Mouse (Mus musculus) embryonic facial prominence, embryonic 11.5 days (tissue): ENCODE measurements around the gene Tnfrsf8. TPM values are rescaled to one million over a fixed set of nuclear protein-coding genes. Genes with fewer than 3 reads are reported as not detected.

Source experiments
- ATAC-seq: fragments of 200-750 bp; cut with Nextera tagmentation; replicated peaks from 2 replicates; pipeline ENCODE4 v1.8.0; 2017; ENCODE audit warnings: low read depth; ENCODE audit not compliant: insufficient number of reproducible peaks, low FRiP score, low TSS enrichment
- DNase-seq: peaks from one replicate; pipeline ENCODE4 v3.0.0-alpha.2; 2015; ENCODE audit warnings: low spot score
- H3K27ac ChIP-seq: fragments of 300-500 bp; sonication (generic); replicated peaks from 2 replicates; pipeline ENCODE4 v1.5.1; 2014; ENCODE audit warnings: mild to moderate bottlenecking, low read depth, low read length, control low read depth
- H3K27me3 ChIP-seq: fragments of 300-500 bp; sonication (generic); 2 replicates; pipeline ENCODE4 v1.6.1; 2014; ENCODE audit warnings: mild to moderate bottlenecking, low read length, moderate library complexity, mixed read lengths; ENCODE audit not compliant: control insufficient read depth, insufficient read depth
- H3K36me3 ChIP-seq: fragments of 300-500 bp; sonication (generic); replicated peaks from 2 replicates; pipeline ENCODE4 v1.6.1; 2014; ENCODE audit warnings: low read depth, mild to moderate bottlenecking, low read length, moderate library complexity, mixed read lengths; ENCODE audit not compliant: control insufficient read depth, insufficient read depth
- H3K4me1 ChIP-seq: fragments of 300-500 bp; sonication (generic); 2 replicates; pipeline ENCODE4 v1.6.1; 2014; ENCODE audit warnings: low read length, mixed read lengths; ENCODE audit not compliant: control insufficient read depth, insufficient read depth
- H3K4me2 ChIP-seq: fragments of 300-500 bp; sonication (generic); 2 replicates; pipeline ENCODE4 v1.6.1; 2014; ENCODE audit warnings: low read depth, mild to moderate bottlenecking, control low read depth, low read length, moderate library complexity
- H3K4me3 ChIP-seq: fragments of 300-500 bp; sonication (generic); 2 replicates; pipeline ENCODE4 v1.5.1; 2014; ENCODE audit warnings: low read depth, low read length, control low read depth
- H3K9ac ChIP-seq: fragments of 300-500 bp; sonication (generic); replicated peaks from 2 replicates; pipeline ENCODE4 v1.6.1; 2014; ENCODE audit warnings: mild to moderate bottlenecking, control low read depth, low read length
- H3K9me3 ChIP-seq: fragments of 300-500 bp; sonication (generic); replicated peaks from 2 replicates; pipeline ENCODE4 v1.6.1; 2016; ENCODE audit warnings: mild to moderate bottlenecking, low read length, inconsistent platforms, mixed read lengths; ENCODE audit not compliant: control insufficient read depth
- WGBS: fragments of 180-500 bp; shearing (Covaris S2); extraction: QIAGEN DNeasy Blood & Tissue Kit; methylation state at CpG from one replicate; pipeline ENCODE4 v1.1.7; 2014; 5-methylcytosine and 5-hydroxymethylcytosine counted together
- polyA plus RNA-seq: library from polyadenylated mRNA; unstranded; fragments of >200 nt; fragmentation: Nextera tagmentation; extraction: Ambion mirVana; gene quantifications from 2 replicates; pipeline ENCODE4 v1.2.1, GENCODE M21; 2014

Gene Tnfrsf8
- polyA plus RNA-seq, 1 experiment from 2014 or later: 0.08 TPM

DNA sequence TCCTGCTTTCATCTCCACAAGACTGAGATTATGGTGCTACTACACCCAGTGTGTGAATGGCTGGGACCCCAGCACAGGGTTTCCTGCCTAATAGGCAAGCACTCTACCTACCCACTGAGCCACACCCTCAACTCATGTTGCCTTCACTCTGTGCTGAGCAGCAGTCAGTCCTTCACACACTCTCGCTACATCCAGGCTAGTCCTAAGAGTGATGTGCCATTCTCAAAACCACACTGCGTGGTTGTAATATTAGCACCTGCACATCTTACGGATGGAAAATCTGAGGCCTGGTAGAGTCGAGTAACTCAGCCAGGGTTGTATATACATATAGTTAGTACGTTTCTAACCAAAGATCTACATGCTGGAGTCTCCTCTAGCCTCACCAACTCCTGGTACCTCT is 40.1 kb downstream of the Tnfrsf8 start:
- 92% methylated on average over 5 of the region's 5 CpGs for WGBS
- DNase-seq (no peak), ATAC-seq (no peak)
- Histone ChIP-seq H3K9me3 (no peaks in the 10 kb centered on the region), H3K4me1 (no peaks in the 10 kb centered on the region), H3K9ac (no peak overlapping the region), H3K27ac (no peak overlapping the region), H3K4me2 (no peak overlapping the region), H3K36me3 (no peaks in the 10 kb centered on the region), H3K27me3 (no peaks in the 10 kb centered on the region), H3K4me3 (no peak overlapping the region)

DNA sequence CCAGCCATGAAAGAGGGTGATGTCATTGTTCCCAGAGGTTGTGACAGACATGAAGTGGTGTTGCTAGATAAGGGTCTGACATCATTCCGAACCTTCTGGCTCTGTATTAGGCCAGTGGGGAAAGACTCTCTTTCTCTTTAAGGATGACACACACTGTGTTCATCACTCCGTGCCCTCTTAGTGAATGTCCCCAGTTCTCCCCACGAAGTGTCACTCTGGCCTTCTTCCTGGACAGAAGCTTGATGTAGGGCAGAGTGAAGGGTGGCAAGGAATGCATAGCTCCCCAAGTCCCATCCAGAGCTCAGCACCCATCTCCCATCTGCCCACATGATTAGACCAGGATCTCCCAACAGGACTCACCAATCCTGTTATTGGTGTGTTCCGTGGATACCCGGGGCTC is 41.0 kb downstream of the Tnfrsf8 start:
- H3K4me1 ChIP-seq: no peaks in the 10 kb centered on the region
- H3K27me3 ChIP-seq: no peaks in the 10 kb centered on the region
- DNase-seq: no peak
- H3K9me3 ChIP-seq: no peaks in the 10 kb centered on the region
- H3K27ac ChIP-seq: no peak overlapping the region
- H3K4me3 ChIP-seq: no peak overlapping the region
- H3K9ac ChIP-seq: no peak overlapping the region
- H3K36me3 ChIP-seq: no peaks in the 10 kb centered on the region
- 78% methylated on average over 5 of the region's 5 CpGs for WGBS
- no peak for ATAC-seq
- no peak overlapping the region for H3K4me2 ChIP-seq

DNA sequence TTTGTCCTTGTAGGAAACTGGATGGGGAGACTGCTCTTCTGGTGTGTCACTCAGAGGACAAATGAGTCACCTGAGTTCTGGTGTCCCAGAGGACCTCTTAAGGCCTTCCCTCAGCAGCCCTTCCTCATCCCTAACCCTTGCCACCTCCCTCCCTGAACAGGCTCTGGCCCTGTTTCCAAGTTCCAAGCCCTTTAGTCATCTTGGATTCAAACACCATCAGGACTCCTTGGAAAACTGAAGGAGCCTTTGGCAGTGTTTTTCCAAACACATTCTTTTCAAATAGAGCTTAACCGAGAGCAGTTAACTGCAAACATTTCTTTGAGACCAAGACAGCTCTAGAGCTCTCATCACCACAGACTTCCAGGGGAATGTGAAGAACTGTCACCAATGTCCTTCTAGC is 42.2 kb downstream of the Tnfrsf8 start:
- 83% methylated on average over 1 of the region's 1 CpGs for WGBS
- DNase-seq (no peak), ATAC-seq (no peak)
- Histone ChIP-seq H3K27me3 (no peaks in the 10 kb centered on the region), H3K9me3 (no peaks in the 10 kb centered on the region), H3K4me3 (no peak overlapping the region), H3K9ac (no peak overlapping the region), H3K27ac (no peak overlapping the region), H3K4me2 (no peak overlapping the region), H3K36me3 (no peaks in the 10 kb centered on the region), H3K4me1 (no peaks in the 10 kb centered on the region)

DNA sequence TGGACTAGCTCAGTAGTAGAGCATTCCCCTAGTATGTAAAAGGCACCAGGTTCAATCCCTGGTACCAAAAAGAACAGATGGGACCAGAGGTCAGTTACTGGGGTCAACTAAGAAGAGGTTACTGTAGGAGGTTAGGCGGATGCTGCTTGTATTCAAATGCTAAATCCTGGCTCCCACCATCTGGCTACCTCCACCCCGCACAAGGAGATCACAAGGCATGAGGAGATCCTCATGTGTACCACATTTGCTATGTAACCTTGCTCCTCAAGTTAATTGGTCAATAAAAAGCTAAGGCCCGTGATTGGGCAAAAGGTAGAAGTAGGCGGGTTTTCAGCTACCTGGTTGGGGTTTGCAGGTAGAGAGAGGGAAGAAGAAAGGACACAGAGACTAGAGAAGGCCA is 43.3 kb downstream of the Tnfrsf8 start:
- 82% methylated on average over 4 of the region's 4 CpGs for WGBS
- no peak for ATAC-seq
- no peak overlapping the region for H3K27ac ChIP-seq
- no peaks in the 10 kb centered on the region for H3K4me1 ChIP-seq
- H3K9me3 ChIP-seq: no peaks in the 10 kb centered on the region
- DNase-seq: no peak
- H3K4me2 ChIP-seq: no peak overlapping the region
- H3K9ac ChIP-seq: no peak overlapping the region
- no peak overlapping the region for H3K4me3 ChIP-seq
- no peaks in the 10 kb centered on the region for H3K27me3 ChIP-seq
- H3K36me3 ChIP-seq: no peaks in the 10 kb centered on the region

DNA sequence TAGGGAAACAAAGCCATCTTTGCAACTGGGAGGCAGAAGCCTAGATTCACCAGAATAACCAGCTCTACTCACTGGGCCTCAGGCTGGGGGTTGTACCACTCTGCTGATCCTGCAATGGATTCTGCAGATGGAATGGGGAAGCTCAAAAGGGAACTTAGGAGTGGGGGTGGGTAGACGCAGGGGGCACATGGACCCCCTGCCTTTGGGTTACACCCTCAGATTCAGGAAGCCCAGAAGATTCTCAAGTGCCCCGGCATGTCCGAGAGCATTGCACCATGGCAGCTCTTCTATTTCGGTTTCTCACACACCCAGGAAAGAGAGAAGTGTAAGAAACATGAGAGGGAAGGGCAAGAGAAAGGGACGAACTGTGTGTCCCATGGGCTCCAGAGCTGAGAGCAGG is 44.8 kb downstream of the Tnfrsf8 start:
- 83% methylated on average over 5 of the region's 5 CpGs for WGBS
- H3K27me3 ChIP-seq: no peaks in the 10 kb centered on the region

DNA sequence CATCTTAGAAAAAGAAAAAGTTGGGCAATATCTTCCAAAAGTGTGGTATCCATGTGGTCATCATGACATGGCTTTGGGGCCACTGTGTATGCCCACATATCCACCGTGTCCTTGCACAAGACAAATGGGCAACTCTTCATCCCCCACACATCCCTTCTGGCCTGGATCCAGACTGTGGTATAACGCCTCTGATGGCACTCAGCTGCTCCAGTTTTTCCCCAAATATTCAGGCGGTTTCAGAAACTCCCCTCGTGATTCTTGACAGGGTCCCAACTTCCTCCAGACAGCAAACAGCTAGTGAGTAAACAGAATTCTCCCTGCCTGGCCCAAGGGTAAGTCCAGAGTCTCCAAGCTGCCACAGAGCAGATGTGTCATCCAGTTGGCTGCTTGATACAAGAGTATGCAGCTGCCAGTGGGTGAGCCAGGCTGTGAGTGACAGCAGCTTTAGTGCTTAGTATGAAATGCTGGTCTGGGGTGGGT is 47.3 kb downstream of the Tnfrsf8 start:
- H3K36me3 ChIP-seq: no peaks in the 10 kb centered on the region
- no peak overlapping the region for H3K4me2 ChIP-seq
- no peaks in the 10 kb centered on the region for H3K4me1 ChIP-seq
- DNase-seq (no peak), ATAC-seq (no peak)
- H3K27me3 ChIP-seq: no peaks in the 10 kb centered on the region
- H3K4me3 ChIP-seq: no peak overlapping the region
- H3K9me3 ChIP-seq: no peaks in the 10 kb centered on the region
- no peak overlapping the region for H3K27ac ChIP-seq
- 70% methylated on average over 4 of the region's 4 CpGs for WGBS
- H3K9ac ChIP-seq: no peak overlapping the region

More for the DNA sequence above, 44.8 kb downstream of the Tnfrsf8 start:
- Histone ChIP-seq H3K9me3 (no peaks in the 10 kb centered on the region), H3K9ac (no peak overlapping the region), H3K36me3 (no peaks in the 10 kb centered on the region), H3K4me2 (no peak overlapping the region), H3K4me3 (no peak overlapping the region), H3K27ac (no peak overlapping the region), H3K4me1 (no peaks in the 10 kb centered on the region)
- no peak for DNase-seq
- no peak for ATAC-seq

DNA sequence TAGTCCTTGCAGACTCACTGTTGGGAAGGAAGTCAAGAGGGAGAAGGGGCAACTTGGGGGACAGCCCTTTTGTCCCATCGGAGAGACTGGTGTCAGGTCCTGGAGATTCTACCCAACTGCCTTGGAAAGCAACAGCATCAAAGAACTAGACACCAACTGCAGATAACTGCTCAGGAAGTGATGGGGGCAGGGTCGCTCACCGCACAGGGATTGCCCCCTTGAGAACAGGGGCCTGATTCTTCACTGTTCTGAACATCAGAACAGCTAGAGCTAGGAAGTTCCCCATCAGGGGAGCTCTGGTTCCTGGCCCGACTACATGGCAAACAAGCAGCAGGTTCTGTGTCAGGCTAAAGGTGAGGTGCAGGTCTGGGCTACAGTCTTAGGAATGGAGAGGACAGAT is 48.5 kb downstream of the Tnfrsf8 start:
- no peak overlapping the region for H3K27ac ChIP-seq
- no peak overlapping the region for H3K4me3 ChIP-seq
- WGBS: 69% methylated on average over 4 of the region's 4 CpGs
- no peaks in the 10 kb centered on the region for H3K4me1 ChIP-seq
- no peak for ATAC-seq
- DNase-seq: no peak
- H3K27me3 ChIP-seq: no peaks in the 10 kb centered on the region
- H3K9me3 ChIP-seq: no peaks in the 10 kb centered on the region
- no peak overlapping the region for H3K9ac ChIP-seq
- H3K4me2 ChIP-seq: no peak overlapping the region
- no peaks in the 10 kb centered on the region for H3K36me3 ChIP-seq

DNA sequence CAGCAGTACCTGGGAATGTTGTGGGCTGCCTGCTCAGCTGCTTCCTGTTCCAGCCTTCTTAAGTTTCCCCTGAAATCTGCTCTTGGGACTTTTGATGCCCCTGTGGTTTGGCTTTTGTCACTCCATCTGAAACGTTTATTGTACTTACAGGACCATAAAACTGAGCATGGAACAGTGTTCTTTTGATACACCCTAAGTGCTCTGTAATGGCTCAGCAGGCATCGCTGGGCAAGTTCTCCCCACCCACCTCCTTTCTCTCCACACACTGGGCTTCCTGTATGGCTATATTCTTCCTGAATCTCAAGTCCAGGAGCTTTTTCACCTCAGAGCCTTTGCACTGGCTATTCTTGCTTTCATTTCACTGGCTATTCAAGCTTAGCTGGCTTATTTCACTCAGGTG is 50.2 kb downstream of the Tnfrsf8 start:
- no peak overlapping the region for H3K4me2 ChIP-seq

More for the DNA sequence above, 50.2 kb downstream of the Tnfrsf8 start:
- Histone ChIP-seq H3K27ac (no peak overlapping the region), H3K4me1 (no peaks in the 10 kb centered on the region), H3K9me3 (no peaks in the 10 kb centered on the region), H3K9ac (no peak overlapping the region), H3K36me3 (no peaks in the 10 kb centered on the region), H3K4me3 (no peak overlapping the region), H3K27me3 (no peaks in the 10 kb centered on the region)
- no peak for DNase-seq
- 47% methylated on average over 2 of the region's 2 CpGs for WGBS
- no peak for ATAC-seq
